13 mouse cellular contexts compared by ENCODE assay signal in the genomic region with DNA sequence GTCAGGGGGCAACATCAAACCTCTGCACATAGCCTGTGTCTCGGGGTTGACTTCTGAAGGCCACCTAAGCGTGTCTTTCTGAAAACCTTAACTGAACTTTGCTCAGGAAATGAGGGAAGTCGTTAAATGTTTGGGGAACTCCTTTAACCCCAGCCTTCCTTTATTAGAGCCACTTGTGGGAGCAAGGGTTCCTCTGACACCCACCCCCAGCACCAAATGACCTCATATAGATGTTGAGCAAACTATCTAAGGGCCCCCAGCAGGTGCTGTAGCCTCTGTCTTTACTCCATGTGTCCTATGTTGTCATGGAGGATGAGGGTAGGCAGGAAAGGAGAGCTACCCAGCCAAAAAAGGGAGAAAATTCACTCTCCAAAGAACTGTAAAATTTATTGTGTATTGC. TPM values are rescaled to one million over a fixed set of nuclear protein-coding genes. Genes with fewer than 3 reads are reported as not detected.
"Had no signal": no experiment of that assay in that cellular context is flagged by ENCODE, and none has a peak within 500 bp of the region (broad histone marks: within the 10 kb centered on the region; RNA-seq: fewer than 3 reads in every experiment).

No protein-coding gene starts in this region.

- H3K9me3 ChIP-seq: limb, embryonic 13.5 days; liver, embryonic 15.5 days; lung, embryonic 15.5 days; midbrain, embryonic 10.5 days; midbrain, embryonic 15.5 days; neural tube, embryonic 13.5 days; stomach, embryonic 15.5 days had no signal

- H3K36me3 ChIP-seq: liver, embryonic 15.5 days had no signal

- H3K4me1 ChIP-seq: liver, embryonic 15.5 days; midbrain, embryonic 15.5 days had no signal

- H3K27me3 ChIP-seq: limb, embryonic 13.5 days; liver, embryonic 15.5 days; lung, embryonic 15.5 days; midbrain, embryonic 15.5 days; neural tube, embryonic 13.5 days; stomach, embryonic 15.5 days had no signal

- ATAC-seq: inflammation-experienced regulatory T-cells, adult 6 months; midbrain, embryonic 15.5 days had no signal

- H3K4me2 ChIP-seq: limb, embryonic 13.5 days; liver, embryonic 15.5 days; lung, embryonic 15.5 days; midbrain, embryonic 15.5 days; neural tube, embryonic 13.5 days; stomach, embryonic 15.5 days had no signal

- DNase-seq: kidney, adult 8-10 months; lung, postnatal 14 days; right cerebral cortex, adult 18-20 months had no signal

- H3K27ac ChIP-seq: limb, embryonic 13.5 days; liver, embryonic 15.5 days; midbrain, embryonic 10.5 days; midbrain, embryonic 15.5 days; neural tube, embryonic 13.5 days had no signal

- H3K4me3 ChIP-seq: limb, embryonic 13.5 days; liver, embryonic 15.5 days; lung, embryonic 15.5 days; midbrain, embryonic 10.5 days; midbrain, embryonic 15.5 days; neural tube, embryonic 13.5 days; stomach, embryonic 15.5 days had no signal

- H3K9ac ChIP-seq: limb, embryonic 13.5 days; liver, embryonic 15.5 days; lung, embryonic 15.5 days; midbrain, embryonic 15.5 days; neural tube, embryonic 13.5 days; stomach, embryonic 15.5 days had no signal

RNA-seq across cellular contexts. Expression of a gene that starts 5.4 kb away (rescaled TPM):
- total RNA-seq: layer of hippocampus, postnatal 10 days; left cerebral cortex, postnatal 36 days had no signal
